ENCODE assay signal across 8 mouse cellular contexts in the genomic region with DNA sequence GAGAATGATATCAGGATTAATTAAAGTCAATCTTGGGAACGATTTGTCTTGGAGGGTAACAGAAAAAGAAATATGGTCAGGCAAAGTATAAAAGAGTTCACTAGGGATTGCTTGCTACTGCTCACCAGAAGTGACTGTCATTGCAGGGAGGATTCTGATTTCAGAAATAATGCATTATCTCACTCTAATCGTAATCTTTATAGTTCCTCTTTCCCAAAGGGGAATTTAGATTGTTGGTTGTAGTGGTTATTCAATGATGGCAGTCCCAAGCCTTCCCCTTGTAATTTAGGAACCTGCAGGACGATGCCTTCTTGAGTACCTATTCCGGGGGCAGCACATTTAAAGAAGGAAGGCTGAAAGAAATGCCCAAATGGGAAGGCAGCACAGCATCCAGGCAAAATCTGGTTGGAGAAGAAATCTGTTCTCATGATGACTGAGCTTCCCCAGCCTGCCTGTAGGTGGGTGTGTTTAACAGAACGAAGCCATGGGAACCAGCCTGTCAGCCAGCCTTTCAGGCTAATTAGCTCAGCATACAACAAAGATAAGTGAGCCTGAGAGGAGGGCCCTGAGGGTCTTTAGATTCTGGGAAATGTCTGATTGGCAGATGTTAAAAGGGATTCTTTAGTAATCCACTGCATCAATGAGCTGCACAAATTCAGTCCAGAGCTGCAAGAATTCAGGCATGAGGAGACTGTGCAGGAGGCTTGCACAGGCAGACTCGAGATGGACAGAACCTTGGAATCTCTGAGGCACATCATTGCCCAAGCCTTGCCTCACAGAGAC. TPM values are rescaled to one million over a fixed set of nuclear protein-coding genes. Genes with fewer than 3 reads are reported as not detected.
A peak's percentile ranks its signal among the peaks of the same experiment; 100 is the strongest.
DNase-seq lines count a peak whose midpoint lies in the region; ATAC-seq and TF ChIP-seq lines count a peak whose summit lies in the region.

TSS of gene Lix1 (plus strand) at position 451 of the 783 bp plus-strand sequence.

- no peak within 1 kb of the TSS for H3K27ac ChIP-seq in cortical plate, adult 2 months (ENCODE audit: insufficient read depth, low read length)
- peak within 1 kb of the TSS; percentile 53 for H3K27ac ChIP-seq in limb, embryonic 12.5 days
- H3K27ac ChIP-seq in neural tube, embryonic 11.5 days (ENCODE audit: low read depth, low read length) = no peak within 1 kb of the TSS

- intact Hi-C loops in heart, postnatal 25 days (cut with DNase I) = no loop called here

- no peaks in the 10 kb centered on the region for H3K36me3 ChIP-seq in limb, embryonic 12.5 days
- H3K36me3 ChIP-seq in neural tube, embryonic 11.5 days (ENCODE audit: control insufficient read depth, insufficient read depth, low read length) = no peaks in the 10 kb centered on the region

- ATAC-seq in limb, embryonic 12.5 days (ENCODE audit: insufficient number of reproducible peaks, insufficient read depth, low FRiP score, low TSS enrichment, low read depth) = peak; percentile 87
- ATAC-seq in neural tube, embryonic 11.5 days (ENCODE audit: insufficient read depth, low FRiP score, low TSS enrichment) = peak; percentile 90
- no peak for ATAC-seq in erythroblast, adult 5-6 weeks (replicated peaks; ENCODE audit: low FRiP score, poor library complexity, severe bottlenecking)

- 29% methylated on average over 6 of the region's 6 CpGs for WGBS in limb, embryonic 12.5 days
- WGBS in neural tube, embryonic 11.5 days = 31% methylated on average over 6 of the region's 6 CpGs

- DNase-seq in heart, adult 11 months = peak; percentile 87
- no peak for DNase-seq in heart, postnatal 25 days (ENCODE audit: low spot score)
- DNase-seq in heart, adult 8-10 months (ENCODE audit: low spot score) = peak; percentile 16
- peak; percentile 22 for DNase-seq in kidney, adult 9 months
- DNase-seq in neural tube, embryonic 11.5 days (ENCODE audit: low spot score) = peak; percentile 73

- H3K4me2 ChIP-seq in limb, embryonic 12.5 days = peak within 1 kb of the TSS; percentile 41
- peak within 1 kb of the TSS; percentile 21; the same call in 1 of the 2 replicates for H3K4me2 ChIP-seq in neural tube, embryonic 11.5 days (ENCODE audit: low read depth)

- no peaks in the 10 kb centered on the region for H3K4me1 ChIP-seq in cortical plate, adult 2 months (ENCODE audit: control insufficient read depth, insufficient read depth, low read length)
- peaks cover 29% of the 10 kb centered on the region for H3K4me1 ChIP-seq in limb, embryonic 12.5 days (replicated peaks)
- no peaks in the 10 kb centered on the region for H3K4me1 ChIP-seq in neural tube, embryonic 11.5 days (ENCODE audit: control insufficient read depth, insufficient read depth, low read length)

- no peaks in the 10 kb centered on the region for H3K27me3 ChIP-seq in limb, embryonic 12.5 days
- H3K27me3 ChIP-seq in neural tube, embryonic 11.5 days (ENCODE audit: control insufficient read depth, insufficient read depth, low read length) = no peaks in the 10 kb centered on the region

- no peaks in the 10 kb centered on the region for H3K9me3 ChIP-seq in limb, embryonic 12.5 days
- no peaks in the 10 kb centered on the region for H3K9me3 ChIP-seq in neural tube, embryonic 11.5 days (ENCODE audit: control insufficient read depth, low read length)

- peak within 1 kb of the TSS; percentile 26 for H3K4me3 ChIP-seq in cortical plate, adult 2 months (ENCODE audit: insufficient read depth, low read length)
- H3K4me3 ChIP-seq in limb, embryonic 12.5 days (replicated peaks) = peak within 1 kb of the TSS; percentile 26
- H3K4me3 ChIP-seq in neural tube, embryonic 11.5 days (ENCODE audit: low read depth, low read length) = 0 out of 2 replicates have a peak within 1 kb of the TSS, but pooled peaks have one; percentile 6

- no peak for TF ChIP-seq POLR2A in cortical plate, adult 2 months (IDR thresholded peaks at IDR 0.05; ENCODE audit: extremely low read depth, insufficient read depth, low read length)

- H3K9ac ChIP-seq in limb, embryonic 12.5 days (replicated peaks) = no peak within 1 kb of the TSS
- H3K9ac ChIP-seq in neural tube, embryonic 11.5 days (ENCODE audit: low read length) = no peak within 1 kb of the TSS

- TF ChIP-seq CTCF in cortical plate, adult 2 months (IDR thresholded peaks at IDR 0.05; ENCODE audit: extremely low read depth, insufficient read depth, low read length) = peak; percentile 44; the same call in 1 of the 2 replicates

RNA-seq across cellular contexts. Expression of gene Lix1, which starts in this region (rescaled TPM):
- 1 to 10 TPM; 7.0 to 7.7 TPM for total RNA-seq in heart, postnatal 25 days (2021)
- 46.0 and 46.7 TPM in 2 replicates for polyA plus RNA-seq in cortical plate, adult 2 months (2012; rRNA removed)
- total RNA-seq in heart, adult 8-10 months (2022) = 1 to 10 TPM; 5.2 to 7.3 (median 6.4) TPM
- polyA plus RNA-seq in limb, embryonic 12.5 days (2016; fragmentation: Nextera tagmentation; extraction: Ambion mirVana) = 35.1 and 38.9 TPM in 2 replicates
- 12.4 and 14.7 TPM in 2 replicates for polyA plus RNA-seq in neural tube, embryonic 11.5 days (2014; fragmentation: Nextera tagmentation; extraction: Ambion mirVana)
- 0.42 TPM in 1 of 2 replicates, not detected in the other for total RNA-seq in erythroblast, adult 5-6 weeks (2015; ENCODE audit: low replicate concordance)
- not detected in 2 replicates for total RNA-seq in erythroblast, adult 5-6 weeks (2017; ENCODE audit: low replicate concordance)

Comparison
In these comparisons a context has a peak if more than half of its experiments do, and no peak if none do; other contexts are left out.
1. RNA of gene Lix1 (total RNA-seq): 7.0 to 7.7 TPM in heart, postnatal 25 days and 5.2 to 7.3 TPM in heart, adult 8-10 months; 0.42 TPM in erythroblast, adult 5-6 weeks; every median in the first group is over 4 times any median in the second.
2. Peak in every context shown above with its lines, with median percentiles within 50 percentile points of each other: H3K4me3 ChIP-seq.